Mouse (Mus musculus) left cerebral cortex, adult 2 months (tissue): ENCODE measurements around the gene Atp6ap1. TPM values are rescaled to one million over a fixed set of nuclear protein-coding genes. Genes with fewer than 3 reads are reported as not detected.

Source experiments
- DNase-seq, 2 experiments: peaks; one replicate each; pipeline ENCODE4 v3.0.0; 2021 to 2022; ENCODE audit warnings: low spot score in 2 of 2, mixed read lengths in 1 of 2; ENCODE audit errors: extremely low spot score in 1 of 2
- H3K27ac ChIP-seq: fragments of 200-600 bp; 2 replicates; pipeline ENCODE4 v1.8.1; 2022
- H3K4me3 ChIP-seq: fragments of 200-600 bp; 2 replicates; pipeline ENCODE4 v1.8.1; 2022
- CTCF ChIP-seq: fragments of 200-600 bp; IDR thresholded peaks from 2 replicates; pipeline ENCODE4 v1.8.1; 2022; ENCODE audit warnings: antibody characterized with exemption, mild to moderate bottlenecking, moderate library complexity
- intact Hi-C: fragments of 180-260 bp; cut with DNase I; formaldehyde crosslinking; loops from one replicate; pipeline ENCODE4 v1.15.1; 2025
- long read RNA-seq, 2 experiments: library from polyadenylated mRNA; stranded (forward); transcript quantifications; one replicate each; pipeline ENCODE4 v2.0.0; 2021; ENCODE audit warnings: borderline mapping rate in 2 of 2
- total RNA-seq, 2 experiments: library from RNA; stranded (reverse); gene quantifications; 2 replicates each; pipeline ENCODE4 v1.2.3; 2021

Atp6ap1 gene
- 100 to 1,000 TPM; 320 to 341 TPM for total RNA-seq
- long read RNA-seq, experiment 1, transcript Atp6ap1-201 (10 exons, 2,189 nt): major isoform, 218 of 250 reads
- long read RNA-seq, experiment 1, partial matches to known transcripts: 11 of 250 reads
- long read RNA-seq, experiment 1, other reads (novel, unspliced or antisense): 21 of 250 reads
- long read RNA-seq, experiment 2, transcript Atp6ap1-201 (10 exons, 2,189 nt): major isoform, 146 of 178 reads
- long read RNA-seq, experiment 2, partial matches to known transcripts: 12 of 178 reads
- long read RNA-seq, experiment 2, other reads (novel, unspliced or antisense): 20 of 178 reads

- Histone ChIP-seq H3K4me3 (peak within 1 kb of the TSS; percentile 58), H3K27ac (peak within 1 kb of the TSS; percentile 87)
- peak; percentile 88 to 91 for DNase-seq
- intact Hi-C loops: loop anchor here (2.0 kb wide), 1 partner anchor 14 kb away; the partner anchor contains the start of gene Dnase1l1
- no peak for TF ChIP-seq CTCF
These were observed at the start of gene Atp6ap1 for GRCm38 (mm10) chrX:74296538-74297448. Gene Atp6ap1, plus strand, starts transcription at chrX:74297097.

GRCm38 (mm10) chrX:74248651-74249050, 48.2 kb upstream of the Atp6ap1 start:
- peak; percentile 57 for TF ChIP-seq CTCF
- intact Hi-C loops: loop anchor here (1.0 to 5.0 kb wide), 4 partner anchors 119 to 226 kb away; partner anchors contain the start of gene Irak1
- peak overlapping the region; percentile 49 for H3K4me3 ChIP-seq
- no peak overlapping the region; the same call in 1 of the 2 replicates for H3K27ac ChIP-seq
- peak; percentile 22 to 34 for DNase-seq

GRCm38 (mm10) chrX:74249615-74250014, 47.3 kb upstream of the Atp6ap1 start, which contains the start of gene Flna:
Gene Flna, minus strand, starts transcription at chrX:74249820.
- peak; percentile 56 to 69 for DNase-seq
- TF ChIP-seq CTCF: peak; percentile 40

GRCm38 (mm10) chrX:74254153-74254887, 42.6 kb upstream of the Atp6ap1 start, which contains the start of gene Emd:
Gene Emd, plus strand, starts transcription at chrX:74254687.
- H3K27ac ChIP-seq: peak within 1 kb of the TSS; percentile 78
- no peak for TF ChIP-seq CTCF
- peak; percentile 77 to 83 for DNase-seq
- intact Hi-C loops: no loop called here
- H3K4me3 ChIP-seq: peak within 1 kb of the TSS; percentile 66

More at GRCm38 (mm10) chrX:74249615-74250014, 47.3 kb upstream of the Atp6ap1 start, which contains the start of gene Flna:
- H3K27ac ChIP-seq: peak within 1 kb of the TSS; percentile 77
- peak within 1 kb of the TSS; percentile 49 for H3K4me3 ChIP-seq
- intact Hi-C loops: loop anchor here (5.0 kb wide), 3 partner anchors 118 to 227 kb away; partner anchors contain the start of gene Irak1

- peak overlapping the region; percentile 78 for H3K27ac ChIP-seq
- no peak for DNase-seq
- intact Hi-C loops: no loop called here
- peak overlapping the region; percentile 66 for H3K4me3 ChIP-seq
- no peak for TF ChIP-seq CTCF
These were observed 41.9 kb upstream of the Atp6ap1 start for GRCm38 (mm10) chrX:74254888-74255565.

GRCm38 (mm10) chrX:74257746-74258145, 39.2 kb upstream of the Atp6ap1 start:
- intact Hi-C loops: no loop called here
- DNase-seq: no peak
- no peak for TF ChIP-seq CTCF
- no peak overlapping the region for H3K27ac ChIP-seq
- H3K4me3 ChIP-seq: no peak overlapping the region

GRCm38 (mm10) chrX:74269736-74270061, 27.2 kb upstream of the Atp6ap1 start:
- no peak for TF ChIP-seq CTCF
- intact Hi-C loops: loop anchor here (10.0 kb wide), 1 partner anchor 305 kb away; the partner anchor contains the start of gene Hcfc1
- Histone ChIP-seq H3K4me3 (peak overlapping the region; percentile 45), H3K27ac (peak overlapping the region; percentile 93)
- DNase-seq: no peak

GRCm38 (mm10) chrX:74270062-74270901, 26.6 kb upstream of the Atp6ap1 start, which contains the start of gene Rpl10:
Gene Rpl10, plus strand, starts transcription at chrX:74270812.
- peak; percentile 39 for TF ChIP-seq CTCF
- intact Hi-C loops: loop anchor here (10.0 kb wide), 1 partner anchor 305 kb away; the partner anchor contains the start of gene Hcfc1
- DNase-seq: peak; percentile 82 to 89
- Histone ChIP-seq H3K4me3 (peak within 1 kb of the TSS; percentile 59), H3K27ac (peak within 1 kb of the TSS; percentile 93)

GRCm38 (mm10) chrX:74270902-74271551, 25.9 kb upstream of the Atp6ap1 start:
- peak overlapping the region; percentile 59 for H3K4me3 ChIP-seq
- peak in 1 of 2 experiments; percentile 12 for DNase-seq
- no peak; the same call in 1 of the 2 replicates for TF ChIP-seq CTCF
- intact Hi-C loops: loop anchor here (10.0 kb wide), 1 partner anchor 306 kb away; the partner anchor contains the start of gene Hcfc1
- H3K27ac ChIP-seq: peak overlapping the region; percentile 83
